Mouse (Mus musculus) kidney, postnatal 0 days (tissue): ENCODE measurements around the gene Ccr10. TPM values are rescaled to one million over a fixed set of nuclear protein-coding genes. Genes with fewer than 3 reads are reported as not detected.

Experiments used
- ATAC-seq: fragments of 200-750 bp; cut with Nextera tagmentation; replicated peaks from 2 replicates; pipeline ENCODE4 v1.8.0; 2017; ENCODE audit warnings: low read depth, moderate number of reproducible peaks, moderate TSS enrichment, moderate library complexity; ENCODE audit not compliant: low FRiP score
- DNase-seq: peaks from one replicate; pipeline ENCODE4 v3.0.0-alpha.2; 2016; ENCODE audit warnings: low spot score
- H3K27ac ChIP-seq: fragments of 300-500 bp; sonication (generic); 2 replicates; pipeline ENCODE4 v1.5.1; 2014; ENCODE audit warnings: mild to moderate bottlenecking
- H3K27me3 ChIP-seq: fragments of 300-500 bp; sonication (generic); 2 replicates; pipeline ENCODE4 v1.6.1; 2014; ENCODE audit warnings: low read length, mixed read lengths; ENCODE audit not compliant: insufficient read depth
- H3K36me3 ChIP-seq: fragments of 300-500 bp; sonication (generic); 2 replicates; pipeline ENCODE4 v1.6.1; 2014; ENCODE audit warnings: low read length, mixed read lengths; ENCODE audit not compliant: insufficient read depth
- H3K4me1 ChIP-seq: fragments of 300-500 bp; sonication (generic); replicated peaks from 2 replicates; pipeline ENCODE4 v1.6.1; 2014; ENCODE audit warnings: antibody characterized with exemption, low read length, mixed read lengths; ENCODE audit not compliant: insufficient read depth
- H3K4me2 ChIP-seq: fragments of 300-500 bp; sonication (generic); 2 replicates; pipeline ENCODE4 v1.6.1; 2014; ENCODE audit warnings: mild to moderate bottlenecking, low read length, moderate library complexity, mixed read lengths
- H3K4me3 ChIP-seq: fragments of 300-500 bp; sonication (generic); replicated peaks from 2 replicates; pipeline ENCODE4 v1.5.1; 2014; ENCODE audit warnings: low read depth, low read length
- H3K9ac ChIP-seq: fragments of 300-500 bp; sonication (generic); 2 replicates; pipeline ENCODE4 v1.6.1; 2014; ENCODE audit warnings: low read depth, low read length
- H3K9me3 ChIP-seq: fragments of 300-500 bp; sonication (generic); replicated peaks from 2 replicates; pipeline ENCODE4 v1.6.1; 2016; ENCODE audit warnings: low read length, inconsistent platforms, mixed read lengths
- CTCF ChIP-seq: IDR thresholded peaks from 2 replicates; pipeline ENCODE4 v1.5.1; 2016; ENCODE audit warnings: antibody characterized with exemption, low read depth, mild to moderate bottlenecking, moderate library complexity
- WGBS: fragments of 180-500 bp; shearing (Covaris S2); extraction: QIAGEN DNeasy Blood & Tissue Kit; methylation state at CpG from one replicate; pipeline ENCODE4 v1.1.7; 2014; 5-methylcytosine and 5-hydroxymethylcytosine counted together
- polyA plus RNA-seq: library from polyadenylated mRNA; unstranded; fragments of >200 nt; fragmentation: Nextera tagmentation; extraction: Ambion mirVana; gene quantifications from 2 replicates; pipeline ENCODE4 v1.2.1, GENCODE M21; 2015

Ccr10 gene
- polyA plus RNA-seq, 1 experiment from 2014 or later, result 0.45 TPM

GRCm38 (mm10) chr11:101155728-101156371, 19.4 kb downstream of the Ccr10 start, which contains the start of gene Tubg2:
TSS of gene Tubg2 (plus strand) at chr11:101155907.
- Histone ChIP-seq H3K4me1 (0 out of 2 replicates have a peak, but pooled peaks cover 6% of the 10 kb centered on the region), H3K9ac (peak within 1 kb of the TSS; percentile 49), H3K27ac (0 out of 2 replicates have a peak within 1 kb of the TSS, but pooled peaks have one; percentile 54), H3K36me3 (no peaks in the 10 kb centered on the region), H3K4me2 (peak within 1 kb of the TSS; percentile 74), H3K27me3 (no peaks in the 10 kb centered on the region), H3K4me3 (peak within 1 kb of the TSS; percentile 32), H3K9me3 (no peaks in the 10 kb centered on the region)
- peak; percentile 77 for DNase-seq
- 1% methylated on average over 36 of the region's 36 CpGs for WGBS
- no peak for TF ChIP-seq CTCF
- peak; percentile 57; the same call in 1 of the 2 replicates for ATAC-seq

- Histone ChIP-seq H3K36me3 (no peaks in the 10 kb centered on the region), H3K9ac (no peak overlapping the region), H3K27ac (no peak overlapping the region), H3K4me3 (no peak overlapping the region), H3K4me2 (no peak overlapping the region), H3K9me3 (no peaks in the 10 kb centered on the region), H3K4me1 (0 out of 2 replicates have a peak, but pooled peaks cover 6% of the 10 kb centered on the region), H3K27me3 (no peaks in the 10 kb centered on the region)
- ATAC-seq (no peak), DNase-seq (no peak)
- 73% methylated on average over 6 of the region's 6 CpGs for WGBS
- no peak for TF ChIP-seq CTCF
Observed at GRCm38 (mm10) chr11:101155151-101155550, 20.1 kb downstream of the Ccr10 start.

- no peaks in the 10 kb centered on the region for H3K9me3 ChIP-seq
- no peaks in the 10 kb centered on the region for H3K36me3 ChIP-seq
- no peak overlapping the region for H3K4me2 ChIP-seq
- ATAC-seq (no peak), DNase-seq (no peak)
- 0 out of 2 replicates have a peak, but pooled peaks cover 6% of the 10 kb centered on the region for H3K4me1 ChIP-seq
- H3K27ac ChIP-seq, result no peak overlapping the region
- no peak overlapping the region for H3K9ac ChIP-seq
- H3K4me3 ChIP-seq, result no peak overlapping the region
- H3K27me3 ChIP-seq, result no peaks in the 10 kb centered on the region
- TF ChIP-seq CTCF, result no peak
Observed at GRCm38 (mm10) chr11:101154648-101155047, 20.6 kb downstream of the Ccr10 start.

- no peak overlapping the region for H3K4me2 ChIP-seq
- 52% methylated on average over 1 of the region's 1 CpGs for WGBS
- peaks cover 13% of the 10 kb centered on the region; the same call in 1 of the 2 replicates for H3K4me1 ChIP-seq
- H3K9me3 ChIP-seq, result no peaks in the 10 kb centered on the region
- no peak overlapping the region for H3K27ac ChIP-seq
- no peaks in the 10 kb centered on the region for H3K27me3 ChIP-seq
- no peak for DNase-seq
- H3K36me3 ChIP-seq, result no peaks in the 10 kb centered on the region
- no peak overlapping the region for H3K9ac ChIP-seq
- no peak for ATAC-seq
- H3K4me3 ChIP-seq, result no peak overlapping the region
- no peak for TF ChIP-seq CTCF
Observed at GRCm38 (mm10) chr11:101152825-101153224, 22.4 kb downstream of the Ccr10 start.

GRCm38 (mm10) chr11:101151063-101151462, 24.2 kb downstream of the Ccr10 start:
- no peak for ATAC-seq
- H3K27ac ChIP-seq, result no peak overlapping the region
- H3K36me3 ChIP-seq, result no peaks in the 10 kb centered on the region
- H3K4me2 ChIP-seq, result no peak overlapping the region
- no peak overlapping the region for H3K4me3 ChIP-seq
- H3K9ac ChIP-seq, result no peak overlapping the region
- H3K27me3 ChIP-seq, result no peaks in the 10 kb centered on the region
- WGBS, result 67% methylated on average over 2 of the region's 2 CpGs
- no peaks in the 10 kb centered on the region for H3K9me3 ChIP-seq
- no peak for TF ChIP-seq CTCF
- no peak for DNase-seq
- peaks cover 9% of the 10 kb centered on the region; the same call in 1 of the 2 replicates for H3K4me1 ChIP-seq

GRCm38 (mm10) chr11:101149178-101150105, 25.8 kb downstream of the Ccr10 start:
- H3K27me3 ChIP-seq, result no peaks in the 10 kb centered on the region
- no peak for TF ChIP-seq CTCF
- peaks cover 7% of the 10 kb centered on the region; the same call in 1 of the 2 replicates for H3K4me1 ChIP-seq
- DNase-seq (peak; percentile 83), ATAC-seq (0 out of 2 replicates have a peak, but pooled peaks have one; percentile 33)
- no peaks in the 10 kb centered on the region for H3K9me3 ChIP-seq
- peak overlapping the region; percentile 65 for H3K27ac ChIP-seq
- no peak overlapping the region for H3K4me2 ChIP-seq
- H3K9ac ChIP-seq, result no peak overlapping the region
- no peak overlapping the region for H3K4me3 ChIP-seq
- no peaks in the 10 kb centered on the region for H3K36me3 ChIP-seq
- 22% methylated on average over 9 of the region's 9 CpGs for WGBS
